Mouse (Mus musculus) lung, postnatal 0 days (tissue): ENCODE results near the gene Ccdc146. TPM values are rescaled to one million over a fixed set of nuclear protein-coding genes. Genes with fewer than 3 reads are reported as not detected.
A peak's percentile ranks its signal among the peaks of the same experiment; 100 is the strongest.

ENCODE experiments used
- ATAC-seq: fragments of 200-750 bp; cut with Nextera tagmentation; 2 replicates; pipeline ENCODE4 v1.8.0; 2017; ENCODE audit warnings: moderate library complexity
- DNase-seq: peaks from one replicate; pipeline ENCODE4 v3.0.0-alpha.2; 2016; ENCODE audit warnings: low spot score
- H3K27ac ChIP-seq: fragments of 300-500 bp; sonication (generic); 2 replicates; pipeline ENCODE4 v1.5.1; 2014; ENCODE audit warnings: antibody characterized with exemption, mild to moderate bottlenecking, low read length, mixed read lengths
- H3K27me3 ChIP-seq: fragments of 300-500 bp; sonication (generic); replicated peaks from 2 replicates; pipeline ENCODE4 v1.6.1; 2014; ENCODE audit warnings: low read length, mixed read lengths; ENCODE audit not compliant: insufficient read depth
- H3K36me3 ChIP-seq: fragments of 300-500 bp; sonication (generic); 2 replicates; pipeline ENCODE4 v1.6.1; 2014; ENCODE audit warnings: low read length, mixed read lengths; ENCODE audit not compliant: insufficient read depth
- H3K4me1 ChIP-seq: fragments of 300-500 bp; sonication (generic); 2 replicates; pipeline ENCODE4 v1.6.1; 2014; ENCODE audit warnings: antibody characterized with exemption, low read depth, low read length, mixed read lengths; ENCODE audit not compliant: insufficient read depth
- H3K4me2 ChIP-seq: fragments of 300-500 bp; sonication (generic); replicated peaks from 2 replicates; pipeline ENCODE4 v1.6.1; 2014; ENCODE audit warnings: low read depth, mild to moderate bottlenecking, low read length, moderate library complexity, mixed read lengths
- H3K4me3 ChIP-seq: fragments of 300-500 bp; sonication (generic); 2 replicates; pipeline ENCODE4 v1.5.1; 2014; ENCODE audit warnings: low read depth, low read length
- H3K9ac ChIP-seq: fragments of 300-500 bp; sonication (generic); replicated peaks from 2 replicates; pipeline ENCODE4 v1.6.1; 2014; ENCODE audit warnings: low read depth, mild to moderate bottlenecking
- H3K9me3 ChIP-seq: fragments of 300-500 bp; sonication (generic); 2 replicates; pipeline ENCODE4 v1.6.1; 2016; ENCODE audit warnings: low read length, mixed read lengths
- CTCF ChIP-seq: IDR thresholded peaks from 2 replicates; pipeline ENCODE4 v1.5.1; 2016; ENCODE audit warnings: antibody characterized with exemption, mild to moderate bottlenecking
- EP300 ChIP-seq: IDR thresholded peaks from 2 replicates; pipeline ENCODE4 v1.6.1; 2016; ENCODE audit warnings: antibody characterized with exemption, mild to moderate bottlenecking, control low read depth
- WGBS: fragments of 180-500 bp; shearing (Covaris S2); extraction: QIAGEN DNeasy Blood & Tissue Kit; methylation state at CpG from one replicate; pipeline ENCODE4 v1.1.7; 2014; 5-methylcytosine and 5-hydroxymethylcytosine counted together
- polyA plus RNA-seq: library from polyadenylated mRNA; unstranded; fragments of >200 nt; fragmentation: Nextera tagmentation; extraction: Ambion mirVana; gene quantifications from 2 replicates; pipeline ENCODE4 v1.2.1, GENCODE M21; 2015

Gene Ccdc146
- polyA plus RNA-seq, 1 experiment from 2014 or later = 3.4 TPM

GRCm38 (mm10) chr5:21329672-21330665 lies 94.5 kb downstream of the Ccdc146 start:
- no peaks in the 10 kb centered on the region for H3K9me3 ChIP-seq
- WGBS = 52% methylated on average over 11 of the region's 11 CpGs
- H3K9ac ChIP-seq = no peak overlapping the region
- no peak for ATAC-seq
- no peaks in the 10 kb centered on the region for H3K4me1 ChIP-seq
- no peak overlapping the region for H3K4me2 ChIP-seq
- no peak overlapping the region for H3K27ac ChIP-seq
- H3K27me3 ChIP-seq = no peaks in the 10 kb centered on the region
- H3K36me3 ChIP-seq = no peaks in the 10 kb centered on the region
- TF ChIP-seq EP300 = no peak
- TF ChIP-seq CTCF = no peak
- DNase-seq = no peak
- H3K4me3 ChIP-seq = no peak overlapping the region

DNA sequence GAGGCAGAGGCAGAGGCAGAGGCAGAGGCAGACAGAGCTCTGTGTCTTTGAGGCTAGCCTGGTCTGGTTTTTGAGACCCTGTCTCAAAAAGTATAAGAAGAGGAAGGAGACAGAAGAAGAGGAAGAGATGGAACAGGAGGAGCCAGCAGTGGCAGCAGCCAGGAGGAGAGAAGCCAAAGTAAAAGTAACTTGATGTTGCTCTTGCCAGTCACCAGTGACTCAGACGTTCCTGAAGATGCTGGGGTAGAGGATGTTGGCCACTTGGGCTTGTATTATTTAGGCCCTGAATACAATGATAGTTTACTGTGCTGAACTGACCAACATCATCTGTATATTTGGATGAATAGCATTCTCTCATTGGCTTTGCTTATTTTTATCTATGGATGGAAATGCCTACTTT lies 95.9 kb downstream of the Ccdc146 start:
- Histone ChIP-seq H3K36me3 (no peaks in the 10 kb centered on the region), H3K4me2 (no peak overlapping the region), H3K27ac (no peak overlapping the region), H3K9ac (no peak overlapping the region), H3K4me3 (no peak overlapping the region), H3K4me1 (no peaks in the 10 kb centered on the region), H3K27me3 (no peaks in the 10 kb centered on the region), H3K9me3 (no peaks in the 10 kb centered on the region)
- WGBS = 80% methylated on average over 1 of the region's 1 CpGs
- DNase-seq (no peak), ATAC-seq (no peak)
- TF ChIP-seq EP300 = no peak
- TF ChIP-seq CTCF = no peak

GRCm38 (mm10) chr5:21326494-21326893 lies 98.0 kb downstream of the Ccdc146 start:
- WGBS = 19% methylated on average over 1 of the region's 1 CpGs
- DNase-seq = peak; percentile 58

GRCm38 (mm10) chr5:21320138-21320537 lies 104.3 kb downstream of the Ccdc146 start:
- no peak for ATAC-seq
- TF ChIP-seq EP300 (no peak), CTCF (no peak)

More at GRCm38 (mm10) chr5:21326494-21326893, 98.0 kb downstream of the Ccdc146 start:
- TF ChIP-seq EP300 = no peak
- peak; percentile 80 for TF ChIP-seq CTCF
- Histone ChIP-seq H3K27me3 (no peaks in the 10 kb centered on the region), H3K4me1 (no peaks in the 10 kb centered on the region), H3K9me3 (no peaks in the 10 kb centered on the region), H3K36me3 (no peaks in the 10 kb centered on the region), H3K27ac (no peak overlapping the region), H3K4me3 (no peak overlapping the region), H3K9ac (no peak overlapping the region), H3K4me2 (no peak overlapping the region)
- no peak for ATAC-seq

GRCm38 (mm10) chr5:21314696-21315095 lies 109.8 kb downstream of the Ccdc146 start:
- H3K4me3 ChIP-seq = no peak overlapping the region
- no peaks in the 10 kb centered on the region for H3K36me3 ChIP-seq
- ATAC-seq (no peak), DNase-seq (no peak)
- H3K4me1 ChIP-seq = no peaks in the 10 kb centered on the region
- no peak overlapping the region for H3K4me2 ChIP-seq
- TF ChIP-seq EP300 (no peak), CTCF (no peak)
- no peak overlapping the region for H3K27ac ChIP-seq
- no peaks in the 10 kb centered on the region for H3K27me3 ChIP-seq
- no peaks in the 10 kb centered on the region for H3K9me3 ChIP-seq
- WGBS = 83% methylated on average over 3 of the region's 3 CpGs
- H3K9ac ChIP-seq = no peak overlapping the region

More at GRCm38 (mm10) chr5:21320138-21320537, 104.3 kb downstream of the Ccdc146 start:
- no peak overlapping the region for H3K4me3 ChIP-seq
- no peaks in the 10 kb centered on the region for H3K9me3 ChIP-seq
- no peaks in the 10 kb centered on the region for H3K36me3 ChIP-seq
- no peak overlapping the region for H3K9ac ChIP-seq
- H3K4me2 ChIP-seq = no peak overlapping the region
- H3K27ac ChIP-seq = no peak overlapping the region
- DNase-seq = no peak
- 69% methylated on average over 2 of the region's 2 CpGs for WGBS
- no peaks in the 10 kb centered on the region for H3K27me3 ChIP-seq
- H3K4me1 ChIP-seq = no peaks in the 10 kb centered on the region

DNA sequence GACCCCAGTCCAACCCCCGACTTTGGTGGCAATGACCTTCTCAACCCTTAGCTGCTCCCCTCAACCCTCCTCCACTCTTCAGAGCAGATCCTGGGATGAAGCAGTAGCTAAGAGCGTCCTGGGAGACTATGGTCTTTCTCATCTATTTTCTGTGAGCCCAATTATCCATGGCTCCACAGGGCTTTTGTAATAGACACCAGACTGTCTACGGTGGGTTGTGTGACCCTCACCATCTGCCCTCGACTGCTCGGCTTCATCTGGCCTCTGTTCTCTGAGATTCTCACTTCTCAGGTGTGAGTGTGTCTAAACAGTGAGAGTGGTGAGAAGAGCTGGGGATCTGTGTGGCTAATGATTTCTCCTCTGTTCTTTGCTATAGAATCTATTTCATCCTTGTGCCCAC lies 117.3 kb downstream of the Ccdc146 start:
- Histone ChIP-seq H3K9me3 (no peaks in the 10 kb centered on the region), H3K4me3 (no peak overlapping the region), H3K36me3 (no peaks in the 10 kb centered on the region), H3K4me2 (no peak overlapping the region), H3K27ac (no peak overlapping the region), H3K4me1 (no peaks in the 10 kb centered on the region), H3K9ac (no peak overlapping the region), H3K27me3 (no peaks in the 10 kb centered on the region)
- TF ChIP-seq EP300 (no peak), CTCF (no peak)
- 88% methylated on average over 5 of the region's 5 CpGs for WGBS
- ATAC-seq = no peak
- no peak for DNase-seq
